Mouse (Mus musculus) megakaryocyte, embryonic 14.5 days (primary cell): Measurements from ENCODE around the gene Tiparp.

Experiments
- FLI1 ChIP-seq: IDR thresholded peaks from 2 replicates; pipeline ENCODE4 v1.6.1; 2012; ENCODE audit warnings: low read length, inconsistent platforms, mixed read lengths
- GATA1 ChIP-seq: IDR thresholded peaks from 3 replicates; pipeline ENCODE4 v1.6.1; 2012; ENCODE audit warnings: mixed read lengths, low read length, inconsistent platforms, borderline replicate concordance

- TF ChIP-seq GATA1 (no peak), FLI1 (no peak)
Measured at GRCm38 (mm10) chr3:65527691-65528601, at the start of gene Tiparp.
